Mouse (Mus musculus) heart, postnatal 4 days (tissue): ENCODE measurements at regions not wholly inside any gene's neighbourhood (a gene's known extent, or its start where the extent isn't known, plus 50 kb on each side); places are given as distances from the start of the nearest gene placed in this dataset.

Experiments used
- DNase-seq: peaks from one replicate; pipeline ENCODE4 v3.0.0; 2021

- no peak for DNase-seq
These were observed 188.0 kb upstream of the Prickle1 start for GRCm38 (mm10) chr15:93783736-93784135.

- DNase-seq = no peak
These were observed 179.6 kb upstream of the Prickle1 start for GRCm38 (mm10) chr15:93775199-93775745.

GRCm38 (mm10) chr15:93774340-93774739 is 178.6 kb upstream of the Prickle1 start:
- no peak for DNase-seq

- DNase-seq = no peak
These were observed 171.3 kb upstream of the Prickle1 start for GRCm38 (mm10) chr15:93766981-93767380.

- no peak for DNase-seq
These were observed 167.4 kb upstream of the Prickle1 start for GRCm38 (mm10) chr15:93763047-93763446.

- DNase-seq = peak; percentile 61
These were observed 162.6 kb upstream of the Prickle1 start for GRCm38 (mm10) chr15:93758204-93758836.

- no peak for DNase-seq
These were observed 160.3 kb upstream of the Prickle1 start for GRCm38 (mm10) chr15:93755989-93756388.

- peak; percentile 33 for DNase-seq
These were observed 156.1 kb upstream of the Prickle1 start for GRCm38 (mm10) chr15:93751817-93752216.

GRCm38 (mm10) chr15:93750953-93751352 is 155.3 kb upstream of the Prickle1 start:
- peak; percentile 58 for DNase-seq

GRCm38 (mm10) chr15:93744191-93744945 is 148.7 kb upstream of the Prickle1 start:
- DNase-seq = no peak

- no peak for DNase-seq
These were observed 138.2 kb upstream of the Prickle1 start for GRCm38 (mm10) chr15:93733731-93734510.

GRCm38 (mm10) chr15:93732825-93733224 is 137.1 kb upstream of the Prickle1 start:
- DNase-seq = no peak

- no peak for DNase-seq
These were observed 135.5 kb upstream of the Prickle1 start for GRCm38 (mm10) chr15:93731161-93731560.

GRCm38 (mm10) chr15:93715443-93715842 is 119.8 kb upstream of the Prickle1 start:
- DNase-seq = no peak

GRCm38 (mm10) chr15:93713428-93713827 is 117.7 kb upstream of the Prickle1 start:
- peak; percentile 85 for DNase-seq

GRCm38 (mm10) chr15:93712594-93712993 is 116.9 kb upstream of the Prickle1 start:
- DNase-seq = no peak

- DNase-seq = no peak
These were observed 115.6 kb upstream of the Prickle1 start for GRCm38 (mm10) chr15:93711150-93711784.

GRCm38 (mm10) chr15:93710493-93711149 is 114.9 kb upstream of the Prickle1 start:
- no peak for DNase-seq

- DNase-seq = no peak
These were observed 110.8 kb upstream of the Prickle1 start for GRCm38 (mm10) chr15:93706366-93706930.

GRCm38 (mm10) chr15:93705651-93706050 is 110.0 kb upstream of the Prickle1 start:
- no peak for DNase-seq

- DNase-seq = no peak
These were observed 109.4 kb upstream of the Prickle1 start for GRCm38 (mm10) chr15:93705109-93705508.

- DNase-seq = no peak
These were observed 105.3 kb upstream of the Prickle1 start for GRCm38 (mm10) chr15:93701017-93701416.
